Mouse (Mus musculus): ENCODE measurements at regions not wholly inside any gene's neighbourhood (a gene's known extent, or its start where the extent isn't known, plus 50 kb on each side); places are given as distances from the start of the nearest gene placed in this dataset.
"Not testable (repeated sequence)": the region's sequence is repeated elsewhere in the genome, so short reads cannot be mapped to it uniquely, and the experiment has no call there.

DNA sequence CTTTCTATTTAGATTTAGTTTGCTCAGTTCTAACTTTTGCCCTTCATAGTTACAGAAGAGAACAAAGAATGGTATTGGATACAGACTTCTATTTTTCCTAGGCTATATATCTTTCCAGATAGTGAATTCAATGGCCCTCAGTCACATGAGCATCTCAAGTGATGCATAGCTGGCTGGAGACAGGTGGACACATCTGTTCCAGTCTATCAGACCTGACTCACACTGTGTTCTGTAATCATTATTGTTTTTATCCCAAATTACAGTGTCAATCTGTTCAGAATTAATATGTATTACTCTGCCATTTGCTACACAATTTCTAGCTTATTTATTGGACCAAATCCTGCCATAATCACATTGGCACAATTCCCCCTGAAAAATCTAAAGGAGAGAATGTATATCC, 298.0 kb upstream of the Foxg1 start:
- no peak for TF ChIP-seq POLR2A (IDR thresholded peaks at IDR 0.05; ENCODE audit: borderline replicate concordance, extremely low read depth, insufficient read depth, insufficient read length, poor library complexity, severe bottlenecking)
- TF ChIP-seq CTCF (IDR thresholded peaks at IDR 0.05; ENCODE audit: borderline replicate concordance, extremely low read depth, insufficient read depth, insufficient read length) = no peak
- DNase-seq (ENCODE audit: low read depth) = no peak

DNA sequence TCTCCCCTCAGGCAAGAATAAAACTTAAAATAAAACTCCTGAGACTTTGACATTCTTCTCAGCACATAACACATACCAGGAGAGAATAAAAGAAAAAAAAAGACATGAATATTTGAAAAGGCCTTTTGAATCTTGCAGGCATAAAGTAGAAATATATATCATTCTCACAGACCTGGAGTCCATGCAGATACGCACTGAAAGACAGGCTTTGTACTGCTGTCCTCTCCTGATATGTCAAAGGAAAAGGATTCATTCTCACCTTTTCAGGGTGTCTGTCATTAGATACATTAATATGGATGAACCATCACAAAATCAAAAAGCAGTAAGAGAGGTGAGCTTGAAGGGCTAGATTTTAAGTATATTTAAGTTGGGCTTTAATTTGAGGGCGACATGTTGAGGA, 296.4 kb upstream of the Foxg1 start:
- peak; percentile 30 for DNase-seq (ENCODE audit: low read depth)
- no peak for TF ChIP-seq CTCF (IDR thresholded peaks at IDR 0.05; ENCODE audit: borderline replicate concordance, extremely low read depth, insufficient read depth, insufficient read length)
- TF ChIP-seq POLR2A (IDR thresholded peaks at IDR 0.05; ENCODE audit: borderline replicate concordance, extremely low read depth, insufficient read depth, insufficient read length, poor library complexity, severe bottlenecking) = no peak

DNA sequence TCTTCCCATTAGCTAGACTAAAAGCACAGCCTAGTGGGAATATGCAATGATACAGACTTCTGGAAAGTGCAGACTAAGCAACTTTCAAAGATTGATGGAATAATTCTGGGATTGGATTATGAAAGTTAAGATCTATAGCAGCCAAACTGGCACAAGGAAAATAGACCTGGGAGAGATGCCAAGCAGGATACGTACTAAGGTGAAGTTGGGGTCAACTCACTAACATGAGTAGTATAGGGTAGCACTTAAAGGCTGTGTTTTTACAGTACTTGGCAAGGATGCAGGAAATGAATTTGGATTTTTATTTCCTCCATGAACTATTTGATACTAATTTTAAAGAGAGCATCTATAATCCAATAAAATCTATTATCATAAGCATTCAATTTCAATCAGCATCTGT, 292.3 kb upstream of the Foxg1 start:
- no peak for DNase-seq (ENCODE audit: low read depth)
- no peak for TF ChIP-seq CTCF (IDR thresholded peaks at IDR 0.05; ENCODE audit: borderline replicate concordance, extremely low read depth, insufficient read depth, insufficient read length)
- TF ChIP-seq POLR2A (IDR thresholded peaks at IDR 0.05; ENCODE audit: borderline replicate concordance, extremely low read depth, insufficient read depth, insufficient read length, poor library complexity, severe bottlenecking) = no peak

DNA sequence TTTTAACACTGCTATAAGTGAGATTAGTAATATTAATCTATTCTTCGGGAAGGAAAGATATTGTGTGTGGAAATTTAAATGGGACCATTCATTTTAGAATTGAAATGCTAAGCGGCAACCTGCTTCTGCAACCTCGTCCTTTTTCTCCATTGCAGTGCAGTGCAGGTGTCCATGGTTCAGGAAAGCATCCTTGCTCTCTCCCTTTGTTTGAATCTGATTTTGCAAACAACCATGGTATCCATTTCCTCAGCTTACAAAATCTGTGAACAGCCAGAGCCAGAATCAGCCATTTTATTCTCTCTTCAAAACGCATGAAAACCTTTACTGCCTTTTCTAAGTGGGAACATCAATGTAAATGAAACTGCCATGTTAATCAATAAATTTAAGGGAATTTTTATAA, 276.5 kb upstream of the Foxg1 start:
- DNase-seq (ENCODE audit: low read depth) = peak; percentile 60
- TF ChIP-seq POLR2A (IDR thresholded peaks at IDR 0.05; ENCODE audit: borderline replicate concordance, extremely low read depth, insufficient read depth, insufficient read length, poor library complexity, severe bottlenecking) = no peak
- no peak for TF ChIP-seq CTCF (IDR thresholded peaks at IDR 0.05; ENCODE audit: borderline replicate concordance, extremely low read depth, insufficient read depth, insufficient read length)

DNA sequence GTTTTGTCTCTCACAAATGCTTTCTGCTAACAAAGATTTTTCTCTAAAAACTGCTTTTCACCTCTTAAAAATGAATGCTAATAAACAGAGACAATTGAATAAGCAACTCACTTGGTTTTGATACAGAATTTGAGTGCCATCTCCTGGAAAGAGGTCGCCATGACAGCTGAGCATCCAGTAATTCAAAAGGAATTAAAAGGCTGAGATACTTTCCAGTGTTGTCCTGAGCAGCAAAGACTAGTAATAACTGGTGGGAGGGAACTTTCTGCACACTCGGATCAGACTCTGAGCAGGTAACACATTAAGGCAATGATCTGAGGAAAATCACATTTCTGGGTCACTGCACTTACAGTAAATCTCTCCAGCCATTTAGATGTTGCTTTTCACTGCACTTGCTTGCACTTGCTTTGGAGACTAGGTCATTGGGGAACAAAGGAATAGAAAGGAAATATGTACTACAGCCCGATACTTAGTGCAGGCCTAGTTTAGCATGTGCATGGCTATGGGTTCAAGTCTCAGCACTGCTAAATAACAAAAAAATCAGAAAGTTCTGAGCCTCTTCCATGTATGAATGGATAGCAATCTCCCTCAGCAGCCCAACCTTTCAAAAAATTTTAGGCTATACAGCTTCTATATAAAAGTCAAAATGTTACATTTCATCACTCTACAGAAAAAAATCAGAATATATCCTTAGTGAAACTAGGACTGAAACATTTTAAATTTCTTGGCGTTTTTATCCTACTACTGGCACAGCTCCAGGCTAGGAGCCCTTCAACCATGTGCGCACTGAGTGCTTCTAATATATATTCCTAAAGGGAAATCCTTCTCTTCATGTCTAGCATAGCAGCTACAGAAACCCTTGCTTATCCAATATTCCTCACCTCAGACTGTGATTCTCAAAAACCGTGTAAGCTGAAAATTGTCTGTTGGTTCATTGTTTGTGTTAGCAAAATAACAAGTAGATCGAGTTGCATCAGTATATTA, 275.8 kb upstream of the Foxg1 start:
- DNase-seq (ENCODE audit: low read depth) = peak; percentile 86
- TF ChIP-seq CTCF (IDR thresholded peaks at IDR 0.05; ENCODE audit: borderline replicate concordance, extremely low read depth, insufficient read depth, insufficient read length) (peak; percentile 69), POLR2A (IDR thresholded peaks at IDR 0.05; ENCODE audit: borderline replicate concordance, extremely low read depth, insufficient read depth, insufficient read length, poor library complexity, severe bottlenecking) (no peak)

DNA sequence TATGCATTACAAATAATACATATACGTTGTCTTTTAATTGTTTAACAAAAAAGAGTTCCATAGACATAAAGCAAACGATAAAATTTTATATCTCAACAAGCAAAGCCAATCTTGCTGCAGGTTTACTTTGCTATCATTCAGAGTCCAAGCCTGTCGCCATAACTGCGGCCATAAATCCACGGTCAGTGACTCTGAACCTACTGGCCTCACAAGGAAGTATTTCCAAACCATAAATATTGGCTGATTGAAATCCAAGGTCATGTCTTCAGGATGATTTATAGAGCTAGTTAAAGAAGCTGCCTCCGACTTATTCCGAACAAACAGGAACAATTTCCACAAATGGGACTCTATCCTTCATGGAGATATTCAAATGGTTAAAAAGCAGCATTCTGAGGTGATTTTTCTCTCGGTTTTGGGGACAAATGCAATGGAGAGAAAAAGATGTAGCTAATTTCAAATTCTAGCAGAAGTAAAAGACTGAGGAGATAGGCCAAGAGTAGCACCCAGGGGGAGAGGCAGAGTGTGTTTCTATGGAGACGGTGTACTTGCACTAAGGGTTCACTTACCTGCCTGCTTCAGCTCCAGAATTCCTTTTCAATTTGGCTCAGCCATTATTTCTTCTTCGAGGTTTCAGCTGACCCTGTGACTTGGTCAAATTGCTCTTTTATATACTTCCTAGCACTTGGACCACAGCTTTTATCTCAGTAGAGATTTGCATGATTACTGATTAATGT, 274.9 kb upstream of the Foxg1 start:
- DNase-seq (ENCODE audit: low read depth) = no peak
- TF ChIP-seq CTCF (IDR thresholded peaks at IDR 0.05; ENCODE audit: borderline replicate concordance, extremely low read depth, insufficient read depth, insufficient read length) (no peak), POLR2A (IDR thresholded peaks at IDR 0.05; ENCODE audit: borderline replicate concordance, extremely low read depth, insufficient read depth, insufficient read length, poor library complexity, severe bottlenecking) (no peak)

DNA sequence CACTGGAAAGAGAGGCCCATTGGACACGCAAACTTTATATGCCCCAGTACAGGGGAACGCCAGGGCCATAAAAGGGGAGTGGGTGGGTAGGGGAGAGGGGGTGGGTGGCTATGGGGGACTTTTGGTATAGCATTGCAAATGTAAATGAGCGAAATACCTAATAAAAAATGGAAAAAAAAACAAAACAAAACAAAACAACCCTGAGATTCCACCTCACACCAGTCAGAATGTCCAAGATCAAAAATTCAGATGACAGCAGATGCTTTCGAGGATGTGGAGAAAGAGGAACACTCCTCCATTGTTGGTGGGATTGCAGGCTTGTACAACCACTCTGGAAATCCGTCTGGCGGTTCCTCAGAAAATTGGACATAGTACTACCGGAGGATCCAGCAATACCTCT, 251.4 kb upstream of the Foxg1 start:
- not testable (repeated sequence) for DNase-seq (ENCODE audit: low read depth)

DNA sequence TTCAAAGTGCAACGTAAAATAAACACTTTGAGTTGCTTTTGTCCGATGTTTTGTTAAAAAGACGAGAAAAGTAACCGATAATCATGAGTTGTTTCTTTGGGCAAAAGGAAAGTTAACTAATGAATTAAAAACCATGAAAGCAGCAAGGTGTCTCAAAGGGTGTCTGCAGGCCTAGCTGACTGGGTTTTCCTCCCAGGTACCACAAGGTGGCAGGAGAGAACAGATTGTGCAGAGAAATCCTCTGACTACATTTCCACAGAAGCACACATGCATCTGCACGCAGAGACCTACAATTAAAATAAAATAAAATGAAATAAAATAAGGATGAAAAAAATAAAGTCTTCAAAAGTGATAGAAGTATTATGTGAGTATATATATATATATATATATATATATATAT, 212.4 kb upstream of the Foxg1 start:
- peak; percentile 75 for DNase-seq (ENCODE audit: low read depth)
- TF ChIP-seq CTCF (IDR thresholded peaks at IDR 0.05; ENCODE audit: borderline replicate concordance, extremely low read depth, insufficient read depth, insufficient read length) (peak; percentile 72; the same call in 1 of the 2 replicates), POLR2A (IDR thresholded peaks at IDR 0.05; ENCODE audit: borderline replicate concordance, extremely low read depth, insufficient read depth, insufficient read length, poor library complexity, severe bottlenecking) (no peak)

DNA sequence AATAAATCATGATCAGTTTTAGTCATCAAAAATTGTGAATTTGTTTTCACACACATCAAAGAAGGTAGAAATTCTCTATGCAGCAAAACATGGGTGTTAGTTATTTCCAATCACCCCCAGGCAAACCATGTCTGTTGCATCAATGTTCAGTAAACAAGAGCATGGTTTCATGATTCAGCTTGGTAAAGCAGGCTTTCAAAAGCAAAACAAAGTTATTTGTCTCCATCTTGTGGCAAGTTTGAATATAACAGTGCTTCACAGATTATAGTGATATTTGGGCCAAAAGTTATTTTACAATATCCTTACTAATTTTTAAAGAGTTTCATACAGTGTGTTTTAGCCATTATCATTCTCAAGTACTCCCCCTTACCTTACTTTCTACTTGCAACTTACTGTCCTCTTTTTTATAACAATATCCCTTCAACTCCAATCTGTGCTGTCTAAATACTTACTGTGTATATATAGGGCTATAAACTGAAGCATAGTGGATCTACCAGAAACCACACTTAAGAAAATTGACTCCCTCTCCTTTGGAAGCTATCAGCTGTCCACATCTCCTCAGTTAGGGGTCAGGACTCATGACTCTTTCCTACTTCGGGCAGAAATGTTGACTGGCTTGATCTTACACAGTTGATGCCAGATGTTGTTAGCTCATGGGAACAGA, 211.3 kb upstream of the Foxg1 start:
- peak; percentile 74 for DNase-seq (ENCODE audit: low read depth)
- TF ChIP-seq POLR2A (IDR thresholded peaks at IDR 0.05; ENCODE audit: borderline replicate concordance, extremely low read depth, insufficient read depth, insufficient read length, poor library complexity, severe bottlenecking) (no peak), CTCF (IDR thresholded peaks at IDR 0.05; ENCODE audit: borderline replicate concordance, extremely low read depth, insufficient read depth, insufficient read length) (peak; percentile 28; the same call in 1 of the 2 replicates)

DNA sequence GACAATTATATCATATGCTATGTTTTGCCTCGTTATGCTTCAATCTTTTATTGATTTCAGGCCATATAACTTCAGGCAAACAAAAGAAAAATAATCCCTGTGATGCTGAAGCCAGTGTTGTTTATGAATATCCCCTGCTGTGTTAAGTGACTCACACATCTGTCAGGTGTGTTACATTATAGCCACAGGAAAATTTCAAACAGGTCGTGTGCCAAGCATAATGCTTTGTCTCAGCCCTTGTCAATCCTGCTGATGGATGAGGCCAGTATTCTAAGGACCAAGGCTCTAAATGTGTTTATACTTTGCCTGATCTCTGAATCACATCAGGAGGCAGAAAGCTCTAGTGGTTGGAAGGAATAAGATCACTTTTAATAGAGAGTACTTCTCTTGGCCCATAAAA, 191.1 kb upstream of the Foxg1 start:
- DNase-seq (ENCODE audit: low read depth) = peak; percentile 36
- TF ChIP-seq CTCF (IDR thresholded peaks at IDR 0.05; ENCODE audit: borderline replicate concordance, extremely low read depth, insufficient read depth, insufficient read length) (no peak), POLR2A (IDR thresholded peaks at IDR 0.05; ENCODE audit: borderline replicate concordance, extremely low read depth, insufficient read depth, insufficient read length, poor library complexity, severe bottlenecking) (no peak)

DNA sequence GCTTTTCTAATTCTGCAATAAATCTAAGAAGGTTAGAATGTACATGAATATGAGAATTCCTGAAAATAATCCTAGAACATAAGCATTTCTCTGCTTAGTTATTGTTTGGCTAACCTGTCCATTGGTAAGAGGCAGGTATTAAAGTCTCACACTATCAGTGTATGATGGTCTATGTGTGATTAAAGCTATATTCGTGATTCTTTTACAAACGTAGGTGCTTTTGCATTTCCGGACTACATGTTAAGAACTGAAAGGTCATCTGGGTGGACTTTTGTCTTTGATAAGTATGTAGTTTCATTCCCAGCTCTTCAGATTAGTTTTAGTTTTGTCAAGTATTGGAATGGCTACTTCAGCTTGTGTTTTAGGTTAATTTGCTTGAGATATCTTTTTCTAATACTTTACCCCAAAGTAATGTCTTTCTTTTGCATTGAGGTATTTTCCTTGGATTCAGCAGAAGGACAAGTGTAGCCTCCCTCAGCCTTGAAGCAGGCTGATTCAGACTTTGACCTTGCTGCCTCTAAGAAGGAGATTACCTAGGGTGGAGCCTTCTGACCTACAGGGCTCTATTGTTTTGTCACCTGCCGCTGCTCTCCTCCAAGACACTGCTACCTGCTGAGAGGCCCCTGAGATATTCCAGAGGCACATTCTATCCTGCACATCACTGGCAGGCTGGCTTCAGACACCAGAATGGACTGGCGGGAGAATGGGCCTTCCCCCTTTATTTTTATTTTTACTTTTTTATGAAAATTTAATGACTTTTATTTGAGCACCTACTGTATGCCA, 148.7 kb upstream of the Foxg1 start:
- TF ChIP-seq CTCF (IDR thresholded peaks at IDR 0.05; ENCODE audit: borderline replicate concordance, extremely low read depth, insufficient read depth, insufficient read length) (no peak), POLR2A (IDR thresholded peaks at IDR 0.05; ENCODE audit: borderline replicate concordance, extremely low read depth, insufficient read depth, insufficient read length, poor library complexity, severe bottlenecking) (no peak)
- DNase-seq (ENCODE audit: low read depth) = no peak

All from brain, embryonic 14.5 days (tissue).